Mouse (Mus musculus) monocyte, adult 2 months (primary cell): Measurements from ENCODE around the gene Gbgt1.
A peak's percentile ranks its signal among the peaks of the same experiment; 100 is the strongest.

Source experiments
- DNase-seq, 2 experiments: peaks; one replicate each; pipeline ENCODE4 v3.0.0; 2022; ENCODE audit warnings: low spot score in 2 of 2, low read depth in 1 of 2

Gbgt1 gene

GRCm38 (mm10) chr2:28527436-28528353 lies 31.0 kb downstream of the Gbgt1 start:
- DNase-seq: no peak

- DNase-seq: no peak
These were observed 31.7 kb downstream of the Gbgt1 start for GRCm38 (mm10) chr2:28528354-28528730.

GRCm38 (mm10) chr2:28529856-28530255 lies 33.2 kb downstream of the Gbgt1 start:
- no peak for DNase-seq

- DNase-seq: no peak
These were observed 33.6 kb downstream of the Gbgt1 start for GRCm38 (mm10) chr2:28530311-28530710.

- DNase-seq: peak; percentile 64 to 81
These were observed 36.5 kb downstream of the Gbgt1 start for GRCm38 (mm10) chr2:28532938-28533771.

- no peak for DNase-seq
These were observed 37.3 kb downstream of the Gbgt1 start for GRCm38 (mm10) chr2:28533901-28534435.

- no peak for DNase-seq
These were observed 38.0 kb downstream of the Gbgt1 start for GRCm38 (mm10) chr2:28534436-28535262.

GRCm38 (mm10) chr2:28535263-28535540 lies 38.5 kb downstream of the Gbgt1 start:
- DNase-seq: no peak

GRCm38 (mm10) chr2:28535650-28536049 lies 39.0 kb downstream of the Gbgt1 start:
- no peak for DNase-seq

GRCm38 (mm10) chr2:28536166-28536565 lies 39.5 kb downstream of the Gbgt1 start:
- no peak for DNase-seq

- no peak for DNase-seq
These were observed 40.3 kb downstream of the Gbgt1 start for GRCm38 (mm10) chr2:28536766-28537633.

GRCm38 (mm10) chr2:28537634-28537920 lies 40.9 kb downstream of the Gbgt1 start:
- no peak for DNase-seq

GRCm38 (mm10) chr2:28537995-28538816 lies 41.5 kb downstream of the Gbgt1 start:
- DNase-seq: no peak

- DNase-seq: no peak
These were observed 42.1 kb downstream of the Gbgt1 start for GRCm38 (mm10) chr2:28538817-28539128.

- DNase-seq: no peak
These were observed 42.5 kb downstream of the Gbgt1 start for GRCm38 (mm10) chr2:28539206-28539605.

- DNase-seq: peak; percentile 83 to 94
These were observed 43.3 kb downstream of the Gbgt1 start for GRCm38 (mm10) chr2:28539949-28540348.

GRCm38 (mm10) chr2:28540587-28541227 lies 44.0 kb downstream of the Gbgt1 start:
- no peak for DNase-seq

GRCm38 (mm10) chr2:28543894-28544293 lies 47.2 kb downstream of the Gbgt1 start:
- no peak for DNase-seq

GRCm38 (mm10) chr2:28545976-28546375 lies 49.3 kb downstream of the Gbgt1 start:
- no peak for DNase-seq
